Mouse (Mus musculus): ENCODE measurements around the gene Noct. TPM values are rescaled to one million over a fixed set of nuclear protein-coding genes. Genes with fewer than 3 reads are reported as not detected.

Gene Noct
- total RNA-seq, 1 experiment, result 53.4 TPM

GRCm38 (mm10) chr3:51204441-51204840, 19.8 kb upstream of the Noct start:
- Histone ChIP-seq H3K9ac (ENCODE audit: insufficient read depth, low read depth, low read length, poor library complexity, severe bottlenecking) (no peak overlapping the region), H3K4me3 (ENCODE audit: insufficient read depth in 1 of 2, low read depth in 1 of 2, low read length in 2 of 2, poor library complexity in 1 of 2, severe bottlenecking in 1 of 2) (no peak overlapping the region), H3K27ac (ENCODE audit: insufficient read depth, low read depth, low read length, poor library complexity, severe bottlenecking) (no peak overlapping the region), H3K4me1 (ENCODE audit: control insufficient read depth in 2 of 2, insufficient read depth in 2 of 2, low read length in 2 of 2, poor library complexity in 1 of 2) (peaks cover 11 to 20% of the 10 kb centered on the region in 2 experiments; a peak in 3 of 4 replicates), H3K36me3 (ENCODE audit: control insufficient read depth, insufficient read depth, low read length, poor library complexity, severe bottlenecking) (no peaks in the 10 kb centered on the region), H3K9me3 (ENCODE audit: control insufficient read depth, insufficient read depth, low read depth, low read length) (no peaks in the 10 kb centered on the region)
- TF ChIP-seq MAFK (IDR thresholded peaks at IDR 0.05; ENCODE audit: insufficient read depth, low read depth, low read length) (no peak), ZNF384 (IDR thresholded peaks at IDR 0.05; ENCODE audit: low read depth, low read length) (no peak), CHD2 (IDR thresholded peaks at IDR 0.05; ENCODE audit: low read depth, low read length) (no peak), HCFC1 (IDR thresholded peaks at IDR 0.05; ENCODE audit: borderline replicate concordance, insufficient read depth, low read length) (no peak), ZC3H11A (IDR thresholded peaks at IDR 0.05; ENCODE audit: borderline replicate concordance, low read depth, low read length) (no peak)
- in situ Hi-C loops (cut with MboI; ENCODE audit: low sequenced_read_pairs in 2 of 2, unreplicated experiment in 2 of 2), result no loop called here
- no peak for DNase-seq (ENCODE audit: low read depth, low spot score)

DNA sequence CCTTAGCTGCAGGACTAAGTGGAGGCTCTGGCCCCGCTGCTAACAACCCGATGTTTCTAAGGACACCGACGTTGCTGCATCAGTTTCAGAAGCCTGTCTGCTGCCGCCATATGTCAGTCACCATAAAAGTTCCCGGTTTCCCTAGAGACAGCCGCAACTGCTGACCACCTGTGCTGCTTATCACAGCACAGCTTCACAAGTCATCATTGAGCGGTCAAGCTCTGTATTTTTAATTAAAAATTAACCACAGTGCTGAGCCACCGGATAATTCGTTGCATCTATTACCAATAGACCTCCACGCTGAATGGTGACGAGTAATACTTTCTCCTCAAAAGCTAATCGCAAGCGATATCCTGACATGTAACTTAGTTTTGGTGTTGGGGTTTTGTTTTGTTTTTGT, 19.4 kb upstream of the Noct start:
- Histone ChIP-seq H3K4me1 (ENCODE audit: control insufficient read depth in 2 of 2, insufficient read depth in 2 of 2, low read length in 2 of 2, poor library complexity in 1 of 2) (peaks cover 11 to 22% of the 10 kb centered on the region in 2 experiments; a peak in 3 of 4 replicates), H3K36me3 (ENCODE audit: control insufficient read depth, insufficient read depth, low read length, poor library complexity, severe bottlenecking) (no peaks in the 10 kb centered on the region), H3K4me3 (ENCODE audit: insufficient read depth in 1 of 2, low read depth in 1 of 2, low read length in 2 of 2, poor library complexity in 1 of 2, severe bottlenecking in 1 of 2) (no peak overlapping the region), H3K27ac (ENCODE audit: insufficient read depth, low read depth, low read length, poor library complexity, severe bottlenecking) (no peak overlapping the region), H3K9ac (ENCODE audit: insufficient read depth, low read depth, low read length, poor library complexity, severe bottlenecking) (no peak overlapping the region), H3K9me3 (ENCODE audit: control insufficient read depth, insufficient read depth, low read depth, low read length) (no peaks in the 10 kb centered on the region)
- no peak for TF ChIP-seq MAFK (IDR thresholded peaks at IDR 0.05; ENCODE audit: insufficient read depth, low read depth, low read length)
- no peak for TF ChIP-seq HCFC1 (IDR thresholded peaks at IDR 0.05; ENCODE audit: borderline replicate concordance, insufficient read depth, low read length)
- TF ChIP-seq ZC3H11A (IDR thresholded peaks at IDR 0.05; ENCODE audit: borderline replicate concordance, low read depth, low read length), result no peak
- TF ChIP-seq ZNF384 (IDR thresholded peaks at IDR 0.05; ENCODE audit: low read depth, low read length), result no peak
- no peak for TF ChIP-seq CHD2 (IDR thresholded peaks at IDR 0.05; ENCODE audit: low read depth, low read length)
- no peak for DNase-seq (ENCODE audit: low read depth, low spot score)
- in situ Hi-C loops (cut with MboI; ENCODE audit: low sequenced_read_pairs in 2 of 2, unreplicated experiment in 2 of 2), result no loop called here

DNA sequence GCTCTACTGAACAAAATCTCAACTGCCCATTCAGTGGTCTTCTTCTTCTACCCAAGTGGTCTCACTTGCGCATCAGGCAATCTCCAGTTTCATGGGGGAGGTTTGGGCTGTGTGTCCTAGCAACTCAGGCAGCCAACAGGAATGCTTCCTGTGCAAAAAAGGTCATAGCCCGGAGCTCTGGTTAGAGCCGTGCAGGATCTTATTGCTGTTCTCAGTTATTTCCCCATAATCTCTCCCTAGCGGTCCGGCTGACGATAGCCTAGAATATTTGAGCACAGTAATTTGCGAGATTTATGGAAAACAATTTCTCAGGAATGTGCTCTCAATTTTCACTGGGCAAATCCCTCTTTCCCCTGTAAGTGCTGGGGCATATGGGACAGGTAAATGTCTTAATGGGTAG, 17.7 kb upstream of the Noct start:
- Histone ChIP-seq H3K36me3 (ENCODE audit: control insufficient read depth, insufficient read depth, low read length, poor library complexity, severe bottlenecking) (no peaks in the 10 kb centered on the region), H3K4me3 (ENCODE audit: insufficient read depth in 1 of 2, low read depth in 1 of 2, low read length in 2 of 2, poor library complexity in 1 of 2, severe bottlenecking in 1 of 2) (no peak overlapping the region), H3K4me1 (ENCODE audit: control insufficient read depth in 2 of 2, insufficient read depth in 2 of 2, low read length in 2 of 2, poor library complexity in 1 of 2) (peaks cover 12 to 26% of the 10 kb centered on the region in 2 experiments), H3K27ac (ENCODE audit: insufficient read depth, low read depth, low read length, poor library complexity, severe bottlenecking) (no peak overlapping the region), H3K9ac (ENCODE audit: insufficient read depth, low read depth, low read length, poor library complexity, severe bottlenecking) (no peak overlapping the region), H3K9me3 (ENCODE audit: control insufficient read depth, insufficient read depth, low read depth, low read length) (no peaks in the 10 kb centered on the region)
- in situ Hi-C loops (cut with MboI; ENCODE audit: low sequenced_read_pairs in 2 of 2, unreplicated experiment in 2 of 2), result no loop called here
- TF ChIP-seq HCFC1 (IDR thresholded peaks at IDR 0.05; ENCODE audit: borderline replicate concordance, insufficient read depth, low read length), result no peak
- TF ChIP-seq ZC3H11A (IDR thresholded peaks at IDR 0.05; ENCODE audit: borderline replicate concordance, low read depth, low read length), result no peak
- no peak for TF ChIP-seq CHD2 (IDR thresholded peaks at IDR 0.05; ENCODE audit: low read depth, low read length)
- no peak for TF ChIP-seq ZNF384 (IDR thresholded peaks at IDR 0.05; ENCODE audit: low read depth, low read length)
- TF ChIP-seq MAFK (IDR thresholded peaks at IDR 0.05; ENCODE audit: insufficient read depth, low read depth, low read length), result no peak
- DNase-seq (ENCODE audit: low read depth, low spot score), result no peak

DNA sequence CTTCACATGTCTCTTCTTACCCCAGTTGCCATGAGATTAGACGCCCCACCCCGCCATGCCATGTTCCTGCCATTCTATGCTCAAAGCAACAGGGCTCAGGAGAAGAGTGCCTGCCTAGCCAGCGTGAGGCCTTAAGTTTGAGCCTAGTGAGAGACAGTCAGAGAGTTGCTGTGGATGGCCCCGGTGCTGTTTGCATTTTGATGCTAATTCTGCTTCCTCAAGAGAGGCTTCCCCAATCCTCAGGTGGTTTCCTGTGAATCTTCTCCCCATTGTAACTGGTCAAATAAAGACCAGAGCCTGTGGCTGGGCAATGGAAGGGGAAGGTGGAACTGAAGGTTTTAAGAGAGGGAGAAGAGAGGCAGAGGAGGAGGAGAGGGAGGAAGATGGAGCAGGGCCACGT, 15.6 kb upstream of the Noct start:
- DNase-seq (ENCODE audit: low read depth, low spot score), result no peak
- H3K4me3 ChIP-seq (ENCODE audit: insufficient read depth in 1 of 2, low read depth in 1 of 2, low read length in 2 of 2, poor library complexity in 1 of 2, severe bottlenecking in 1 of 2), result peak overlapping the region in 1 of 2 experiments; percentile 17; a peak in 1 of 4 replicates
- in situ Hi-C loops (cut with MboI; ENCODE audit: low sequenced_read_pairs in 2 of 2, unreplicated experiment in 2 of 2), result no loop called here
- no peaks in the 10 kb centered on the region for H3K36me3 ChIP-seq (ENCODE audit: control insufficient read depth, insufficient read depth, low read length, poor library complexity, severe bottlenecking)
- H3K4me1 ChIP-seq (ENCODE audit: control insufficient read depth in 2 of 2, insufficient read depth in 2 of 2, low read length in 2 of 2, poor library complexity in 1 of 2), result peaks cover 15 to 30% of the 10 kb centered on the region in 2 experiments
- no peak for TF ChIP-seq HCFC1 (IDR thresholded peaks at IDR 0.05; ENCODE audit: borderline replicate concordance, insufficient read depth, low read length)
- TF ChIP-seq ZC3H11A (IDR thresholded peaks at IDR 0.05; ENCODE audit: borderline replicate concordance, low read depth, low read length), result no peak
- no peak for TF ChIP-seq ZNF384 (IDR thresholded peaks at IDR 0.05; ENCODE audit: low read depth, low read length)
- TF ChIP-seq MAFK (IDR thresholded peaks at IDR 0.05; ENCODE audit: insufficient read depth, low read depth, low read length), result no peak
- no peak for TF ChIP-seq CHD2 (IDR thresholded peaks at IDR 0.05; ENCODE audit: low read depth, low read length)
- peak overlapping the region; percentile 59; the same call in 1 of the 2 replicates for H3K9ac ChIP-seq (ENCODE audit: insufficient read depth, low read depth, low read length, poor library complexity, severe bottlenecking)
- H3K27ac ChIP-seq (ENCODE audit: insufficient read depth, low read depth, low read length, poor library complexity, severe bottlenecking), result peak overlapping the region; percentile 97
- no peaks in the 10 kb centered on the region for H3K9me3 ChIP-seq (ENCODE audit: control insufficient read depth, insufficient read depth, low read depth, low read length)
